Mouse (Mus musculus) retina, postnatal 7 days (tissue): Measurements from ENCODE around the gene Taar3.

Experiments
- DNase-seq: peaks from one replicate; pipeline ENCODE4 v3.0.0-alpha.2; 2012; ENCODE audit warnings: low read depth, low spot score

Taar3 gene

GRCm38 (mm10) chr10:23949508-23950005, at the start of gene Taar3:
Gene Taar3, plus strand, starts transcription at chr10:23949558.
- no peak for DNase-seq

- no peak for DNase-seq
These were observed 48.2 kb upstream of the Taar3 start for GRCm38 (mm10) chr10:23901119-23901518.

GRCm38 (mm10) chr10:23905661-23906060, 43.7 kb upstream of the Taar3 start:
- DNase-seq: no peak

GRCm38 (mm10) chr10:23920056-23920455, 29.3 kb upstream of the Taar3 start, which contains the start of gene Taar1:
Gene Taar1, plus strand, starts transcription at chr10:23920356.
- DNase-seq: no peak

GRCm38 (mm10) chr10:23922468-23922867, 26.9 kb upstream of the Taar3 start:
- DNase-seq: no peak

- DNase-seq: no peak
These were observed 25.4 kb upstream of the Taar3 start for GRCm38 (mm10) chr10:23923941-23924340.

- DNase-seq: no peak
These were observed 11.7 kb upstream of the Taar3 start for GRCm38 (mm10) chr10:23937613-23938012.

- DNase-seq: no peak
These were observed 11.0 kb upstream of the Taar3 start, which contains the start of gene Taar2 for GRCm38 (mm10) chr10:23938312-23938711. Gene Taar2, plus strand, starts transcription at chr10:23938572.

- no peak for DNase-seq
These were observed 6.9 kb upstream of the Taar3 start for GRCm38 (mm10) chr10:23942465-23942864.

- DNase-seq: no peak
These were observed 1.3 kb upstream of the Taar3 start for GRCm38 (mm10) chr10:23948026-23948425.

GRCm38 (mm10) chr10:23951714-23952113, 2.4 kb downstream of the Taar3 start:
- no peak for DNase-seq

- no peak for DNase-seq
These were observed 9.7 kb downstream of the Taar3 start for GRCm38 (mm10) chr10:23959071-23959470.

GRCm38 (mm10) chr10:23960444-23960915, 11.1 kb downstream of the Taar3 start, which contains the start of gene Taar4:
Gene Taar4, plus strand, starts transcription at chr10:23960494.
- no peak for DNase-seq

- no peak for DNase-seq
These were observed 14.1 kb downstream of the Taar3 start for GRCm38 (mm10) chr10:23963444-23963843.

- no peak for DNase-seq
These were observed 15.7 kb downstream of the Taar3 start for GRCm38 (mm10) chr10:23964921-23965610.

- DNase-seq: no peak
These were observed 21.4 kb downstream of the Taar3 start, which contains the start of gene Taar5 for GRCm38 (mm10) chr10:23970656-23971165. Gene Taar5, plus strand, starts transcription at chr10:23970706.

- DNase-seq: no peak
These were observed 21.9 kb downstream of the Taar3 start for GRCm38 (mm10) chr10:23971256-23971655.

GRCm38 (mm10) chr10:23977958-23978357, 28.6 kb downstream of the Taar3 start:
- DNase-seq: no peak

- DNase-seq: peak; percentile 80
These were observed 29.7 kb downstream of the Taar3 start for GRCm38 (mm10) chr10:23978901-23979705.

GRCm38 (mm10) chr10:23985546-23985945, 36.2 kb downstream of the Taar3 start, which contains the start of gene Taar6:
Gene Taar6, minus strand, starts transcription at chr10:23985646.
- no peak for DNase-seq

GRCm38 (mm10) chr10:23986419-23986818, 37.1 kb downstream of the Taar3 start:
- no peak for DNase-seq

GRCm38 (mm10) chr10:23993381-23993780, 44.0 kb downstream of the Taar3 start, which contains the start of gene Taar7a:
Gene Taar7a, minus strand, starts transcription at chr10:23993481.
- DNase-seq: no peak
